Comparison of ENCODE assay signal across 8 mouse cellular contexts in genomic region chr1:88586823-88587820, GRCm38 (mm10).
A peak's percentile ranks its signal among the peaks of the same experiment; 100 is the strongest.
DNase-seq lines count a peak whose midpoint lies in the region; ATAC-seq and TF ChIP-seq lines count a peak whose summit lies in the region.

No protein-coding gene starts in this region.

- no peaks in the 10 kb centered on the region for H3K4me1 ChIP-seq in lung, postnatal 0 days (ENCODE audit: insufficient read depth, low read depth, low read length)
- no peaks in the 10 kb centered on the region for H3K4me1 ChIP-seq in hindbrain, postnatal 0 days (ENCODE audit: insufficient read depth, low read length)

- no peaks in the 10 kb centered on the region for H3K27me3 ChIP-seq in lung, postnatal 0 days (replicated peaks; ENCODE audit: insufficient read depth, low read length)
- H3K27me3 ChIP-seq in hindbrain, postnatal 0 days (ENCODE audit: insufficient read depth, low read length) = no peaks in the 10 kb centered on the region

- H3K27ac ChIP-seq in lung, postnatal 0 days (ENCODE audit: low read length) = no peak overlapping the region
- H3K27ac ChIP-seq in hindbrain, postnatal 0 days = no peak overlapping the region

- no peak overlapping the region for H3K4me2 ChIP-seq in lung, postnatal 0 days (replicated peaks; ENCODE audit: low read depth, low read length)
- H3K4me2 ChIP-seq in hindbrain, postnatal 0 days (ENCODE audit: low read depth, low read length) = no peak overlapping the region

- H3K4me3 ChIP-seq in lung, postnatal 0 days (ENCODE audit: low read depth, low read length) = no peak overlapping the region
- no peak overlapping the region for H3K4me3 ChIP-seq in hindbrain, postnatal 0 days (ENCODE audit: low read length)

- ATAC-seq in frontal cortex, adult (ENCODE audit: low TSS enrichment) = peak; percentile 52; the same call in 1 of the 2 replicates
- ATAC-seq in lung, postnatal 0 days = peak; percentile 81
- no peak for ATAC-seq in hindbrain, postnatal 0 days

- 50% methylated on average over 13 of the region's 13 CpGs for WGBS in lung, postnatal 0 days
- WGBS in hindbrain, postnatal 0 days = 77% methylated on average over 13 of the region's 13 CpGs

- DNase-seq in frontal cortex, postnatal 25 days (ENCODE audit: low spot score in 2 of 2) = no peak
- DNase-seq in B cell, adult 2 months = peak; percentile 52 to 67
- DNase-seq in fibroblast of lung, adult 2 months (ENCODE audit: low read depth) = peak; percentile 61
- peak; percentile 57 for DNase-seq in lung, postnatal 0 days (ENCODE audit: low spot score)
- DNase-seq in thymus, postnatal 25 days = peak; percentile 50
- no peak for DNase-seq in testis, postnatal 14 days (ENCODE audit: low spot score)
- no peak for DNase-seq in hindbrain, postnatal 0 days (ENCODE audit: low spot score)

- H3K9me3 ChIP-seq in lung, postnatal 0 days (ENCODE audit: low read length) = no peaks in the 10 kb centered on the region
- no peaks in the 10 kb centered on the region for H3K9me3 ChIP-seq in hindbrain, postnatal 0 days (ENCODE audit: low read length)

- no peaks in the 10 kb centered on the region for H3K36me3 ChIP-seq in lung, postnatal 0 days (ENCODE audit: insufficient read depth, low read length)
- H3K36me3 ChIP-seq in hindbrain, postnatal 0 days (ENCODE audit: insufficient read depth, low read length) = no peaks in the 10 kb centered on the region

- H3K9ac ChIP-seq in lung, postnatal 0 days (replicated peaks; ENCODE audit: low read depth) = no peak overlapping the region
- H3K9ac ChIP-seq in hindbrain, postnatal 0 days (replicated peaks; ENCODE audit: low read length) = no peak overlapping the region

- TF ChIP-seq EP300 in lung, postnatal 0 days (IDR thresholded peaks at IDR 0.05) = 0 out of 2 replicates have a peak, but pooled peaks have one; percentile 8

- TF ChIP-seq CTCF in lung, postnatal 0 days (IDR thresholded peaks at IDR 0.05) = no peak
- no peak for TF ChIP-seq CTCF in hindbrain, postnatal 0 days (IDR thresholded peaks at IDR 0.05; ENCODE audit: low read depth)

Comparison
In these comparisons a context has a peak if more than half of its experiments do, and no peak if none do; other contexts are left out.
1. DNase-seq: peak in B cell, adult 2 months (2 of 2), fibroblast of lung, adult 2 months (single experiment), lung, postnatal 0 days (single experiment) and thymus, postnatal 25 days (single experiment); none in frontal cortex, postnatal 25 days (0 of 2), testis, postnatal 14 days (single experiment) and hindbrain, postnatal 0 days (single experiment).